ENCODE assay signal across 8 mouse cellular contexts in the genomic region with DNA sequence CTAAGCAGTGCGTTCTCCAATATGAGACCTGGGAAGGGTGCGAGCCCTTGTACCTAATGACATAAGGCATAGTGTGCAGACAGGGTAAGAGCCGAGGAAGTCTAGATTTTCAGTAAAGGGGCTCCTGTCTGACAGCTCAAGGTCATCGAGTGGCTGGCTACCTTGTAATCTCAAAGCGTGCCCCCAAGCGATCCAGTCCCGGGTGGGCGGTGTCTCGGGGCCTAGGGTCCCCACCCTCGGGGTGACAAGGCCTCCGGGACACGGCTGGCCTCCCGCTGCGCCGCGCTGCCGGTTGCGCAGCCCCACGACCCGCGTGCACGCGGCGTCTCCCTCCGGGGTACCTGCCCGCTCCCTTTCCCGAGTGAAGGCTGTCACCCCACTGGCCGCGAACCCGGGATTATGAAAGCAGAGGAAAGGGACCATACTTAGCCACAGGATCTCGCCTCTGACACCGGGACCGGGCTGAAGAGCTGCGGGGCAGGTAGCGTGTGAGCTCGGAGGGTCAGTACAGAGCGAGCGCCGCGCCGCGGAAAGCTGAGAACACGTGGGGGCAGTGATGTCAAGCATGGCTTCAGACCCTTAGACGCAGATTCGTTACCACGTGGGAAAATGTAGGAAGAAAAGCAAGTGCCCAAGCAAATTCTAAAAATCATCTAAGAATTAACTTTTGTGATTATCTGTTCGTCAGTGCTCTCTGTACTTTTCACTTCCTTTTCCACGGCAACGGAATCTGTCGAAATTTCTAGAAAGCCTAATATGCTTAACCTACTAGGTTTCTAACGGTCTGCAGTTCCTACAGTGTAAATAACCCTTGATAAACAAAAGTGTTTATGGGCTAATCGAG. TPM values are rescaled to one million over a fixed set of nuclear protein-coding genes. Genes with fewer than 3 reads are reported as not detected.
DNase-seq lines count a peak whose midpoint lies in the region; ATAC-seq and TF ChIP-seq lines count a peak whose summit lies in the region.

A gene (minus strand): TSS at position 555 of the 844 bp plus-strand sequence.
A gene (plus strand): TSS at position 719 of the 844 bp plus-strand sequence.

- H3K4me3 ChIP-seq in heart, embryonic 12.5 days = peak within 1 kb of the TSS; percentile 74
- peak within 1 kb of the TSS; percentile 92 for H3K4me3 ChIP-seq in kidney, postnatal 0 days (replicated peaks; ENCODE audit: low read depth, low read length)
- peak within 1 kb of the TSS; percentile 77 for H3K4me3 ChIP-seq in liver, adult 2 months (ENCODE audit: insufficient read depth, low read depth, low read length)

- H3K4me1 ChIP-seq in heart, embryonic 12.5 days (replicated peaks) = peaks cover 21% of the 10 kb centered on the region; the same call in 1 of the 2 replicates
- H3K4me1 ChIP-seq in kidney, postnatal 0 days (replicated peaks; ENCODE audit: insufficient read depth, low read length) = peaks cover 5% of the 10 kb centered on the region
- H3K4me1 ChIP-seq in liver, adult 2 months (ENCODE audit: control insufficient read depth, insufficient read depth, low read length) = peaks cover 7% of the 10 kb centered on the region

- peak within 1 kb of the TSS; percentile 89 for H3K9ac ChIP-seq in heart, embryonic 12.5 days
- peak within 1 kb of the TSS; percentile 95 for H3K9ac ChIP-seq in kidney, postnatal 0 days (ENCODE audit: low read depth, low read length)
- H3K9ac ChIP-seq in liver, adult 2 months (ENCODE audit: low read depth, low read length) = peak within 1 kb of the TSS; percentile 77

- peak within 1 kb of the TSS; percentile 79 for H3K27ac ChIP-seq in heart, embryonic 12.5 days (ENCODE audit: poor library complexity, severe bottlenecking)
- H3K27ac ChIP-seq in kidney, postnatal 0 days = peak within 1 kb of the TSS; percentile 89
- peak within 1 kb of the TSS; percentile 78 for H3K27ac ChIP-seq in liver, adult 2 months (replicated peaks; ENCODE audit: insufficient read depth, low read depth, low read length)

- no peaks in the 10 kb centered on the region for H3K27me3 ChIP-seq in heart, embryonic 12.5 days (replicated peaks)
- no peaks in the 10 kb centered on the region for H3K27me3 ChIP-seq in kidney, postnatal 0 days (ENCODE audit: insufficient read depth, low read length)
- H3K27me3 ChIP-seq in liver, adult 2 months (ENCODE audit: control insufficient read depth, insufficient read depth, low read length) = no peaks in the 10 kb centered on the region

- DNase-seq in CD4-positive, CD25-positive, alpha-beta regulatory T cell, adult 2 months (ENCODE audit: low read depth, low spot score) = peak; percentile 84
- peak; percentile 94 for DNase-seq in brain, embryonic 14.5 days (ENCODE audit: low read depth)
- DNase-seq in kidney, postnatal 0 days (ENCODE audit: low spot score) = peak; percentile 90
- peak; percentile 86 for DNase-seq in liver, adult 2 months (ENCODE audit: extremely low read depth, low read depth, low spot score)
- peak; percentile 74 to 87 for DNase-seq in spleen, postnatal 4 days (ENCODE audit: low spot score in 2 of 2)

- no peak for TF ChIP-seq CTCF in brain, embryonic 14.5 days (IDR thresholded peaks at IDR 0.05; ENCODE audit: borderline replicate concordance, extremely low read depth, insufficient read depth, insufficient read length)
- TF ChIP-seq CTCF in kidney, postnatal 0 days (IDR thresholded peaks at IDR 0.05; ENCODE audit: low read depth) = 0 out of 2 replicates have a peak, but pooled peaks have one; percentile 22
- no peak for TF ChIP-seq CTCF in liver, adult 2 months (IDR thresholded peaks at IDR 0.05; ENCODE audit: low read depth, low read length)

- H3K4me2 ChIP-seq in heart, embryonic 12.5 days = peak within 1 kb of the TSS; percentile 87
- H3K4me2 ChIP-seq in kidney, postnatal 0 days (ENCODE audit: low read length) = peak within 1 kb of the TSS; percentile 83

- peaks cover 33% of the 10 kb centered on the region for H3K36me3 ChIP-seq in heart, embryonic 12.5 days
- peaks cover 9% of the 10 kb centered on the region; the same call in 1 of the 2 replicates for H3K36me3 ChIP-seq in kidney, postnatal 0 days (ENCODE audit: insufficient read depth, low read length)
- peaks cover 14% of the 10 kb centered on the region for H3K36me3 ChIP-seq in liver, adult 2 months (ENCODE audit: control insufficient read depth, insufficient read depth, low read length)

- H3K9me3 ChIP-seq in heart, embryonic 12.5 days (replicated peaks) = no peaks in the 10 kb centered on the region
- no peaks in the 10 kb centered on the region for H3K9me3 ChIP-seq in kidney, postnatal 0 days (replicated peaks; ENCODE audit: low read length)

- peaks cover 7% of the 10 kb centered on the region for H3K79me2 ChIP-seq in liver, adult 2 months (ENCODE audit: control insufficient read depth, insufficient read depth, low read length)

- peak; percentile 51; the same call in 1 of the 2 replicates for TF ChIP-seq POLR2A in brain, embryonic 14.5 days (IDR thresholded peaks at IDR 0.05; ENCODE audit: borderline replicate concordance, extremely low read depth, insufficient read depth, insufficient read length, poor library complexity, severe bottlenecking)
- peak; percentile 75 for TF ChIP-seq POLR2A in liver, adult 2 months (IDR thresholded peaks at IDR 0.05; ENCODE audit: extremely low read depth, insufficient read depth, low read length)

- ATAC-seq in erythroid progenitor cell, adult 5-6 weeks (replicated peaks; ENCODE audit: low FRiP score, poor library complexity, severe bottlenecking) = peak; percentile 80
- peak; percentile 90 for ATAC-seq in heart, embryonic 12.5 days (ENCODE audit: insufficient number of reproducible peaks, low FRiP score)
- ATAC-seq in kidney, postnatal 0 days (replicated peaks; ENCODE audit: low FRiP score, low read depth) = peak; percentile 91
- ATAC-seq in monocyte, adult 5-6 weeks (replicated peaks; ENCODE audit: insufficient number of reproducible peaks, low FRiP score, low TSS enrichment, poor library complexity, severe bottlenecking) = peak; percentile 75

- WGBS in heart, embryonic 12.5 days = under 1% methylated on average over 52 of the region's 52 CpGs
- WGBS in kidney, postnatal 0 days = under 1% methylated on average over 52 of the region's 52 CpGs
- WGBS in liver, adult 2 months = under 1% methylated on average over 52 of the region's 52 CpGs

RNA-seq across cellular contexts. Expression of the first gene that starts in this region (rescaled TPM):
- 47.1 and 53.3 TPM in 2 replicates for polyA plus RNA-seq in brain, embryonic 14.5 days (2012; rRNA removed)
- 10.5 and 21.0 TPM in 2 replicates for total RNA-seq in erythroid progenitor cell, adult 5-6 weeks (2015; ENCODE audit: low replicate concordance)
- total RNA-seq in erythroid progenitor cell, adult 5-6 weeks (2017; ENCODE audit: low replicate concordance) = 5.8 and 11.7 TPM in 2 replicates
- polyA plus RNA-seq in heart, embryonic 12.5 days (2016; fragmentation: Nextera tagmentation; extraction: Ambion mirVana) = 104 and 107 TPM in 2 replicates
- 111 and 114 TPM in 2 replicates for polyA plus RNA-seq in kidney, postnatal 0 days (2015; fragmentation: Nextera tagmentation; extraction: Ambion mirVana)
- total RNA-seq in liver, adult 2 months (2014; rRNA removed) = 27.3 and 27.8 TPM in 2 replicates
- polyA plus RNA-seq in liver, adult 2 months (2012; rRNA removed) = 9.9 and 12.0 TPM in 2 replicates
- total RNA-seq in monocyte, adult 5-6 weeks (2017) = 8.5 to 17.6 TPM (median 9.9 TPM) in 3 replicates

RNA-seq across cellular contexts. Expression of the second gene that starts in this region (rescaled TPM):
- polyA plus RNA-seq in brain, embryonic 14.5 days (2012; rRNA removed) = 11.6 and 13.0 TPM in 2 replicates
- 9.2 and 19.5 TPM in 2 replicates for total RNA-seq in erythroid progenitor cell, adult 5-6 weeks (2015; ENCODE audit: low replicate concordance)
- total RNA-seq in erythroid progenitor cell, adult 5-6 weeks (2017; ENCODE audit: low replicate concordance) = 16.0 and 17.3 TPM in 2 replicates
- polyA plus RNA-seq in heart, embryonic 12.5 days (2016; fragmentation: Nextera tagmentation; extraction: Ambion mirVana) = 9.6 and 10.5 TPM in 2 replicates
- polyA plus RNA-seq in kidney, postnatal 0 days (2015; fragmentation: Nextera tagmentation; extraction: Ambion mirVana) = 7.8 and 10.7 TPM in 2 replicates
- total RNA-seq in liver, adult 2 months (2014; rRNA removed) = 3.4 and 3.5 TPM in 2 replicates
- 0.56 and 0.93 TPM in 2 replicates for polyA plus RNA-seq in liver, adult 2 months (2012; rRNA removed)
- total RNA-seq in monocyte, adult 5-6 weeks (2017) = 4.9 to 12.1 TPM (median 5.4 TPM) in 3 replicates

Comparison
In these comparisons a context has a peak if more than half of its experiments do, and no peak if none do; other contexts are left out.
1. Peak in every context shown above with its lines: DNase-seq, ATAC-seq, H3K4me3 ChIP-seq and H3K27ac ChIP-seq.